8 mouse cellular contexts compared by ENCODE assay signal in genomic region chr8:45816765-45817426, GRCm38 (mm10).
DNase-seq lines count a peak whose midpoint lies in the region; ATAC-seq and TF ChIP-seq lines count a peak whose summit lies in the region.
"Had no signal": no experiment of that assay in that cellular context is flagged by ENCODE, and none has a peak within 500 bp of the region (broad histone marks: within the 10 kb centered on the region; RNA-seq: fewer than 3 reads in every experiment).

No protein-coding gene starts in this region.

- DNase-seq in urinary bladder, postnatal 36 days (ENCODE audit: low spot score in 2 of 2), result peak; percentile 17 to 38
- no peak for DNase-seq in urinary bladder, postnatal 10 days (ENCODE audit: low spot score)
- DNase-seq in adrenal gland, postnatal 10 days, result peak; percentile 71
- DNase-seq in embryo, embryonic 9.5 days (ENCODE audit: extremely low spot score), result peak; percentile 67
- peak; percentile 58 for DNase-seq in hindlimb bud, embryonic 11.5 days (ENCODE audit: extremely low spot score, low read depth, low spot score)
- peak; percentile 89 for DNase-seq in lung, embryonic 14.5 days
- DNase-seq in retina, postnatal 7 days (ENCODE audit: low read depth, low spot score), result peak; percentile 48

- H3K4me2 ChIP-seq in lung, embryonic 14.5 days, result no peak overlapping the region
- H3K4me2 ChIP-seq: heart, embryonic 13.5 days had no signal

- no peak overlapping the region for H3K27ac ChIP-seq in lung, embryonic 14.5 days (ENCODE audit: low read depth)
- H3K27ac ChIP-seq: heart, embryonic 13.5 days had no signal

- H3K27me3 ChIP-seq in lung, embryonic 14.5 days (ENCODE audit: insufficient read depth, low read length), result no peaks in the 10 kb centered on the region
- H3K27me3 ChIP-seq: heart, embryonic 13.5 days had no signal

- WGBS in lung, embryonic 14.5 days, result 23% methylated on average over 7 of the region's 7 CpGs

- no peak overlapping the region for H3K9ac ChIP-seq in lung, embryonic 14.5 days
- H3K9ac ChIP-seq: heart, embryonic 13.5 days had no signal

- H3K36me3 ChIP-seq in lung, embryonic 14.5 days (ENCODE audit: insufficient read depth), result no peaks in the 10 kb centered on the region

- TF ChIP-seq CTCF in lung, embryonic 14.5 days (IDR thresholded peaks at IDR 0.05; ENCODE audit: low read depth), result peak; percentile 97

- peak; percentile 58; the same call in 1 of the 2 replicates for ATAC-seq in lung, embryonic 14.5 days (ENCODE audit: insufficient read depth)

- no peak overlapping the region for H3K4me3 ChIP-seq in lung, embryonic 14.5 days (ENCODE audit: low read depth, low read length)
- H3K4me3 ChIP-seq: heart, embryonic 13.5 days had no signal

- H3K4me1 ChIP-seq in lung, embryonic 14.5 days (ENCODE audit: insufficient read depth), result no peaks in the 10 kb centered on the region

- H3K9me3 ChIP-seq in lung, embryonic 14.5 days (ENCODE audit: low read depth, low read length), result no peaks in the 10 kb centered on the region
- H3K9me3 ChIP-seq: heart, embryonic 13.5 days had no signal
